Mouse (Mus musculus) kidney, postnatal 0 days (tissue): ENCODE data around the gene Zcchc4. TPM values are rescaled to one million over a fixed set of nuclear protein-coding genes. Genes with fewer than 3 reads are reported as not detected.

Source experiments
- ATAC-seq: fragments of 200-750 bp; cut with Nextera tagmentation; replicated peaks from 2 replicates; pipeline ENCODE4 v1.8.0; 2017; ENCODE audit warnings: low read depth, moderate number of reproducible peaks, moderate TSS enrichment, moderate library complexity; ENCODE audit not compliant: low FRiP score
- DNase-seq: peaks from one replicate; pipeline ENCODE4 v3.0.0-alpha.2; 2016; ENCODE audit warnings: low spot score
- H3K27ac ChIP-seq: fragments of 300-500 bp; sonication (generic); 2 replicates; pipeline ENCODE4 v1.5.1; 2014; ENCODE audit warnings: mild to moderate bottlenecking
- H3K27me3 ChIP-seq: fragments of 300-500 bp; sonication (generic); 2 replicates; pipeline ENCODE4 v1.6.1; 2014; ENCODE audit warnings: low read length, mixed read lengths; ENCODE audit not compliant: insufficient read depth
- H3K36me3 ChIP-seq: fragments of 300-500 bp; sonication (generic); 2 replicates; pipeline ENCODE4 v1.6.1; 2014; ENCODE audit warnings: low read length, mixed read lengths; ENCODE audit not compliant: insufficient read depth
- H3K4me1 ChIP-seq: fragments of 300-500 bp; sonication (generic); replicated peaks from 2 replicates; pipeline ENCODE4 v1.6.1; 2014; ENCODE audit warnings: antibody characterized with exemption, low read length, mixed read lengths; ENCODE audit not compliant: insufficient read depth
- H3K4me2 ChIP-seq: fragments of 300-500 bp; sonication (generic); 2 replicates; pipeline ENCODE4 v1.6.1; 2014; ENCODE audit warnings: mild to moderate bottlenecking, low read length, moderate library complexity, mixed read lengths
- H3K4me3 ChIP-seq: fragments of 300-500 bp; sonication (generic); replicated peaks from 2 replicates; pipeline ENCODE4 v1.5.1; 2014; ENCODE audit warnings: low read depth, low read length
- H3K9ac ChIP-seq: fragments of 300-500 bp; sonication (generic); 2 replicates; pipeline ENCODE4 v1.6.1; 2014; ENCODE audit warnings: low read depth, low read length
- H3K9me3 ChIP-seq: fragments of 300-500 bp; sonication (generic); replicated peaks from 2 replicates; pipeline ENCODE4 v1.6.1; 2016; ENCODE audit warnings: low read length, inconsistent platforms, mixed read lengths
- CTCF ChIP-seq: IDR thresholded peaks from 2 replicates; pipeline ENCODE4 v1.5.1; 2016; ENCODE audit warnings: antibody characterized with exemption, low read depth, mild to moderate bottlenecking, moderate library complexity
- WGBS: fragments of 180-500 bp; shearing (Covaris S2); extraction: QIAGEN DNeasy Blood & Tissue Kit; methylation state at CpG from one replicate; pipeline ENCODE4 v1.1.7; 2014; 5-methylcytosine and 5-hydroxymethylcytosine counted together
- polyA plus RNA-seq: library from polyadenylated mRNA; unstranded; fragments of >200 nt; fragmentation: Nextera tagmentation; extraction: Ambion mirVana; gene quantifications from 2 replicates; pipeline ENCODE4 v1.2.1, GENCODE M21; 2015

Zcchc4 gene
- polyA plus RNA-seq, 1 experiment from 2014 or later, result 8.7 TPM

DNA sequence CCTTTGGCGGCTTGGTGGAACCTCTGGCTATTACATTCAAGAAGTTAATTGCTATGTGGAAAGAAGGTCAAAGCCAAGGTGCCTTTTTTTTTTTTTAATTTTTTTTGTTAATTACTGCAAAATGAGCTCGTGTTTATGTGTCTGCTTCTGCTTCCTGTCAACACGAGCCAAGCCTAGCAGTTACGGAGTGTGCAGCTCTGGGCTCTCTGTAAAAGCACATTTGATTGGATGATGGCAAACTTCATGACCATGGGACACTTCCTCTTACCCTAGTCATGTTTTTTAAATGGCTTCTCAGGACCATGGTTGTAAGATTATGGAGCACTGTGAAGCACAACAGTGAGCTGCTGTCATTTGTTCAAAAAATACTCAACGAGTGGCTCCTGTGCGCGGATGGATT, 31.8 kb downstream of the Zcchc4 start:
- Histone ChIP-seq H3K4me2 (no peak overlapping the region), H3K27me3 (no peaks in the 10 kb centered on the region), H3K4me1 (no peaks in the 10 kb centered on the region), H3K36me3 (0 out of 2 replicates have a peak, but pooled peaks cover 4% of the 10 kb centered on the region), H3K27ac (no peak overlapping the region), H3K4me3 (no peak overlapping the region), H3K9ac (no peak overlapping the region), H3K9me3 (no peaks in the 10 kb centered on the region)
- DNase-seq (no peak), ATAC-seq (no peak)
- WGBS, result 86% methylated on average over 7 of the region's 7 CpGs
- TF ChIP-seq CTCF, result no peak

DNA sequence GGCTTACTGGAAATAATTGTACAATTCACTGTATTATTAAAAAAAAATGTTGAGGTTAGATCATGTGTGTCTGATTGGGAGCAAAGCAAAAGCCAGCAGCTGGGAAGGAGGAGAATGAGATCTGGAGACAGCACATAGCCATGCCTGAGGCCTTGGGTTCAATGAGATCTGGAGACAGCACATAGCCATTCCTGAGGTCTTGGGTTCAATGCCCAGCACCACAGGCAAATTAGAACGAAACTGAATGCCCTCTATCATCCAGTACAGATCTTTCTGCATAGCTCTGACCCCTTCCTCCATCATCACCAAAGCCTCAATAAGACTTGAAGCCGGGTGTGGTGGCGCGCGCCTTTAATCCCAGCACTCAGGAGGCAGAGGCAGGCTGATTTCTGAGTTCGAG, 35.2 kb downstream of the Zcchc4 start:
- Histone ChIP-seq H3K27me3 (no peaks in the 10 kb centered on the region), H3K36me3 (0 out of 2 replicates have a peak, but pooled peaks cover 10% of the 10 kb centered on the region), H3K9me3 (no peaks in the 10 kb centered on the region), H3K9ac (no peak overlapping the region), H3K4me2 (no peak overlapping the region), H3K4me3 (no peak overlapping the region), H3K4me1 (no peaks in the 10 kb centered on the region), H3K27ac (no peak overlapping the region)
- no peak for DNase-seq
- no peak for ATAC-seq
- TF ChIP-seq CTCF, result no peak
- WGBS, result 98% methylated on average over 6 of the region's 6 CpGs

DNA sequence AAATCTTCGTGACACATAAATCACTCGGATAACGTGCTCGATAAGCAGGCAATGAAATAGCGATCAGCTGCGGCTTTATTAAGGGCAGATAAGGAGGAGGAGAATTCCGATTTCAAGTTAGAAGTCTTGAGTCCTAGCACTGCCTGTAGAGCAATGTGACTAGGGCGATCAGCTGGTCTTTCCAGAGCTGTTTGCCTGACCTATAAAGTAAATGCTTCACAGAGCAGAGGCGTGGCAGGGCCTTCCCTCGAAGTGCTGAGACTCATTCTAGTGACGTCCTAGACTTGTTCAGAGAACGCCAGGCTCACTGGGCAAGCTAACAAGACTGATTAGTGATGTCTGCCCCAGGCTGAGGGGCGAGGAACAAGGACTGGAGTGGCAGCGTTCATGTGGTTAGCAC, 35.8 kb downstream of the Zcchc4 start:
- TF ChIP-seq CTCF, result no peak
- ATAC-seq (no peak), DNase-seq (no peak)
- Histone ChIP-seq H3K4me2 (no peak overlapping the region), H3K27ac (no peak overlapping the region), H3K4me1 (no peaks in the 10 kb centered on the region), H3K27me3 (no peaks in the 10 kb centered on the region), H3K9ac (no peak overlapping the region), H3K4me3 (no peak overlapping the region), H3K9me3 (no peaks in the 10 kb centered on the region), H3K36me3 (0 out of 2 replicates have a peak, but pooled peaks cover 10% of the 10 kb centered on the region)
- WGBS, result 85% methylated on average over 14 of the region's 14 CpGs

DNA sequence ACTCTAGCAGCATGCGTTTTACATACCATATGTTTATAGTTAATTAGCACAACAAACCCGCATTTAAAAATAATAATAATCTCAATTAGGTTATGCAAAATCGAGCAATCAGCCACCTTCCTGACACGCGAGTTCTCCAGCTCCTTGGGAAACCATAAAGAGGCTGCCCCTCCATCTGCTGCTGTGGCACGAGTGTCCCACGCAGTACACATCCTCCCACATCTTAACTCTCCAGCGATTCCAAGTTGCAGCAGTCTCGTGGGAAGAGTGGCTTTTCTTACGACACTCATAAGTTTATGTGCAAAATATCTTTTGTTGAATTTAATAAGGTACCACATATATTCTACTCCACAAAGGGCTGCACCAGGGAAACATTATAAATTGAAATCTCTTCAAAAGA, 37.2 kb downstream of the Zcchc4 start:
- H3K36me3 ChIP-seq, result peaks cover 16% of the 10 kb centered on the region; the same call in 1 of the 2 replicates
- no peaks in the 10 kb centered on the region for H3K27me3 ChIP-seq
- H3K27ac ChIP-seq, result no peak overlapping the region
- no peaks in the 10 kb centered on the region for H3K9me3 ChIP-seq
- no peak overlapping the region for H3K4me2 ChIP-seq
- ATAC-seq (no peak), DNase-seq (no peak)
- no peak for TF ChIP-seq CTCF
- no peak overlapping the region for H3K9ac ChIP-seq
- H3K4me3 ChIP-seq, result no peak overlapping the region
- H3K4me1 ChIP-seq, result no peaks in the 10 kb centered on the region
- 81% methylated on average over 10 of the region's 10 CpGs for WGBS

DNA sequence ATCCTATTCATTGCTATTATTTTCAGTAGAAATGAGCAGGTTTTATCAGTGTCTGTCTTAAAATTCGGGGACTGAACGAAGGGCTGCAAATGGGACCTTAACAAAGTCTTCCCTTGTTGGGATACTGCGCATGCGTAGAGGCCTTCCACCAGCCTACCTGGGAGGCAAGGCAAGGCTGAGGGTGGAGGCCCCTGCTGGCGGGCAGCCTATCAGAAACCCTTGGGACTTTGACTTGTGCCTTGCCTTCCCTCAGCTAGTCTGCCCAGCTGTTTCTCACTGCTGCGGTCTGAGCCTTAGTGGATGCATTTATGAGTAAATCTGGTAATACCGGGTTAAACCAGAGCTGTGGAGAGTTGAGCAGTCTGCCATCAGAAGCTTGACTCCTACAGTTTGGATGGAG, 38.1 kb downstream of the Zcchc4 start:
- Histone ChIP-seq H3K9me3 (no peaks in the 10 kb centered on the region), H3K4me3 (no peak overlapping the region), H3K4me2 (no peak overlapping the region), H3K36me3 (peaks cover 13% of the 10 kb centered on the region; the same call in 1 of the 2 replicates), H3K27ac (no peak overlapping the region), H3K27me3 (no peaks in the 10 kb centered on the region), H3K9ac (no peak overlapping the region), H3K4me1 (no peaks in the 10 kb centered on the region)
- no peak for TF ChIP-seq CTCF
- 96% methylated on average over 7 of the region's 7 CpGs for WGBS
- DNase-seq, result no peak
- no peak for ATAC-seq

DNA sequence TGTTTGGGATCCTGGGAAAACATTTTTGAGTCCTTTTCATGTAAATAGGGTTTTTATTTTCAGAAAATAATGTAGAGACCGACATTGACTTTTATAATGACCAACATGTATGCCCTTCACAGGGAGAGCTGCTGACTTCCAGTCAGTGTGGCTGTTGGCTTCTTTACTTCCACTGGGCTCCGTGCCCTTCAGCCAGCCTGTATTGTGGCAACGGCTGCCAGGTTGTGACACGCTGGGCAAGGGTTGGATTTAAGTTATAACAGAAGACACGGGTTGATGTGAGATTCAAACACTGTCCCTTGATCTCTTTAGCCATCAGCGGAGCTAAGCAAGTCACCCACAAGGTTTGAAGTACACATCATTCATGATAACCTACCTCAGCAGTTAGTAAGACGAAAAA, 43.5 kb downstream of the Zcchc4 start:
- Histone ChIP-seq H3K9me3 (no peaks in the 10 kb centered on the region), H3K27me3 (no peaks in the 10 kb centered on the region), H3K4me2 (no peak overlapping the region), H3K9ac (no peak overlapping the region), H3K4me1 (no peaks in the 10 kb centered on the region), H3K36me3 (peaks cover 22% of the 10 kb centered on the region; the same call in 1 of the 2 replicates), H3K27ac (no peak overlapping the region), H3K4me3 (no peak overlapping the region)
- no peak for DNase-seq
- WGBS, result 93% methylated on average over 7 of the region's 7 CpGs
- ATAC-seq, result no peak
- TF ChIP-seq CTCF, result no peak

DNA sequence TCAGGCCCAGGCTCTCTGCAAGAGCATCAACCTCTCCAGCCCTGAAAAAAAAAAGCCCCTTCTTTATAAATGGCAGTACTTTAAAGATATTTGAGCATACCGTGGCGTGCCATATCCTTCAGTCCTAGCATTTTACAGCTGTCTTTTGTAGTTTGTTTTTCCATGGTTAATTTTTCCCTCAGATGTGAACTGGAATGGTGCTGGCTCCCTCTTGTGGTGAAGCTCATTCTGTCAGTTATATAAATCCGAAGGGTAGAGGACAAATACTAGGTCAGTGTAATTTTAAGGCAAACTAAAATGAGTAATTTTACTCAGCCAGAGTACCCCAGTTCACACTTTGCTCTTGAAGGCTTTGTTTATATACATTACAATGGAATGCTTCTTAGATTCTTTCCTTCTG, 46.5 kb downstream of the Zcchc4 start:
- Histone ChIP-seq H3K36me3 (peaks cover 16% of the 10 kb centered on the region; the same call in 1 of the 2 replicates), H3K4me3 (no peak overlapping the region), H3K4me1 (no peaks in the 10 kb centered on the region), H3K4me2 (no peak overlapping the region), H3K9ac (no peak overlapping the region), H3K27me3 (no peaks in the 10 kb centered on the region), H3K27ac (no peak overlapping the region), H3K9me3 (no peaks in the 10 kb centered on the region)
- TF ChIP-seq CTCF, result peak; percentile 88
- 27% methylated on average over 3 of the region's 3 CpGs for WGBS
- peak; percentile 78 for DNase-seq
- ATAC-seq, result no peak
